Mouse (Mus musculus): Measurements from ENCODE around the gene Prex1. TPM values are rescaled to one million over a fixed set of nuclear protein-coding genes. Genes with fewer than 3 reads are reported as not detected.

The Prex1 gene
- total and polyA plus RNA-seq, 3 experiments, result 5.5 to 19.5 (median 18.5) TPM

- dilution Hi-C loops (cut with MboI; ENCODE audit: extremely low pct_ligation_motif_present, extremely low pct_unique_long_range_greater_than_20kb, low sequenced_read_pairs) (no loop called here), in situ Hi-C loops (cut with MboI; ENCODE audit: low pct_ligation_motif_present, low pct_unique_long_range_greater_than_20kb, low sequenced_read_pairs) (no loop called here)
- no peak for DNase-seq (ENCODE audit: extremely low read depth)
- Histone ChIP-seq H3K27me3 (replicated peaks) (no peaks in the 10 kb centered on the region), H3K4me3 (replicated peaks in 1 of 3; ENCODE audit: low read depth in 2 of 3, low read length in 2 of 3, poor library complexity in 1 of 3) (no peak overlapping the region), H3K9me3 (replicated peaks; ENCODE audit: low read length) (peaks cover 3% of the 10 kb centered on the region), H3K9ac (ENCODE audit: insufficient read depth, low read depth) (no peak overlapping the region), H3K4me1 (ENCODE audit: control insufficient read depth in 1 of 2, insufficient read depth in 2 of 2) (peaks cover 12 to 20% of the 10 kb centered on the region in 2 experiments; a peak in 3 of 4 replicates), H3K36me3 (replicated peaks in 1 of 2; ENCODE audit: control insufficient read depth in 1 of 2, insufficient read depth in 1 of 2, low read length in 1 of 2) (peaks cover 10 to 88% of the 10 kb centered on the region in 2 experiments), H3K27ac (ENCODE audit: insufficient read depth, low read depth) (no peak overlapping the region), H3K79me2 (replicated peaks; ENCODE audit: control insufficient read depth, extremely low read depth, insufficient read depth, poor library complexity, severe bottlenecking) (no peaks in the 10 kb centered on the region), H3K4me2 (ENCODE audit: insufficient read depth, low read depth, poor library complexity, severe bottlenecking) (no peak overlapping the region)
- peak; percentile 37; the same call in 1 of the 2 replicates for TF ChIP-seq EP300 (IDR thresholded peaks at IDR 0.05; ENCODE audit: low read length)
- TF ChIP-seq BHLHE40 (IDR thresholded peaks at IDR 0.05; ENCODE audit: low read depth, low read length), result peak; percentile 54; the same call in 1 of the 2 replicates
- no peak for TF ChIP-seq SMC3 (IDR thresholded peaks at IDR 0.05; ENCODE audit: low read depth, low read length)
- TF ChIP-seq USF1 (IDR thresholded peaks at IDR 0.05; ENCODE audit: low read depth, low read length), result no peak
- 0 out of 2 replicates have a peak, but pooled peaks have one; percentile 35 for TF ChIP-seq UBTF (IDR thresholded peaks at IDR 0.05; ENCODE audit: low read depth, low read length)
- TF ChIP-seq IRF4 (IDR thresholded peaks at IDR 0.05; ENCODE audit: low read depth, low read length), result peak; percentile 29; the same call in 1 of the 2 replicates
- no peak for TF ChIP-seq POLR2AphosphoS2 (IDR thresholded peaks at IDR 0.05; ENCODE audit: low read depth, low read length)
- no peak for TF ChIP-seq MAFK (IDR thresholded peaks at IDR 0.05; ENCODE audit: insufficient replicate concordance, low read length)
- TF ChIP-seq RCOR1 (conservative IDR thresholded peaks at IDR 0.05; ENCODE audit: low read depth, low read length), result no peak
Measured at GRCm38 (mm10) chr2:166610271-166610670, 103.4 kb downstream of the Prex1 start.

- Histone ChIP-seq H3K27me3 (replicated peaks) (no peaks in the 10 kb centered on the region), H3K4me2 (ENCODE audit: insufficient read depth, low read depth, poor library complexity, severe bottlenecking) (no peak overlapping the region), H3K4me3 (replicated peaks in 1 of 3; ENCODE audit: low read depth in 2 of 3, low read length in 2 of 3, poor library complexity in 1 of 3) (no peak overlapping the region), H3K79me2 (replicated peaks; ENCODE audit: control insufficient read depth, extremely low read depth, insufficient read depth, poor library complexity, severe bottlenecking) (no peaks in the 10 kb centered on the region), H3K4me1 (ENCODE audit: control insufficient read depth in 1 of 2, insufficient read depth in 2 of 2) (peaks cover 12 to 20% of the 10 kb centered on the region in 2 experiments; a peak in 3 of 4 replicates), H3K27ac (ENCODE audit: insufficient read depth, low read depth) (no peak overlapping the region), H3K9me3 (replicated peaks; ENCODE audit: low read length) (peaks cover 3% of the 10 kb centered on the region), H3K9ac (ENCODE audit: insufficient read depth, low read depth) (no peak overlapping the region), H3K36me3 (replicated peaks in 1 of 2; ENCODE audit: control insufficient read depth in 1 of 2, insufficient read depth in 1 of 2, low read length in 1 of 2) (peaks cover 10 to 86% of the 10 kb centered on the region in 2 experiments)
- no peak for TF ChIP-seq ZMIZ1 (IDR thresholded peaks at IDR 0.05; ENCODE audit: low read depth, low read length)
- no peak for TF ChIP-seq MXI1 (IDR thresholded peaks at IDR 0.05; ENCODE audit: low read depth, low read length)
- TF ChIP-seq PAX5 (IDR thresholded peaks at IDR 0.05; ENCODE audit: low read length), result no peak
- no peak for TF ChIP-seq CTCF (conservative IDR thresholded peaks at IDR 0.05 in 1 of 2, IDR thresholded peaks at IDR 0.05 in 1 of 2; ENCODE audit: low read depth in 2 of 2, low read length in 2 of 2)
- no peak for TF ChIP-seq MEF2A (IDR thresholded peaks at IDR 0.05; ENCODE audit: borderline replicate concordance, low read depth, low read length)
- no peak for TF ChIP-seq JUN (IDR thresholded peaks at IDR 0.05; ENCODE audit: insufficient read depth, low read depth, low read length)
- TF ChIP-seq HCFC1 (IDR thresholded peaks at IDR 0.05; ENCODE audit: low read depth, low read length), result no peak
- no peak for TF ChIP-seq CHD2 (IDR thresholded peaks at IDR 0.05; ENCODE audit: low read length)
- no peak for TF ChIP-seq TCF12 (IDR thresholded peaks at IDR 0.05; ENCODE audit: low read depth, low read length)
- no peak for TF ChIP-seq SMC3 (IDR thresholded peaks at IDR 0.05; ENCODE audit: low read depth, low read length)
- no peak for TF ChIP-seq ELF1 (IDR thresholded peaks at IDR 0.05; ENCODE audit: low read depth, low read length)
- TF ChIP-seq KAT2A (IDR thresholded peaks at IDR 0.05; ENCODE audit: insufficient replicate concordance, low read length), result no peak
- no peak for TF ChIP-seq JUND (conservative IDR thresholded peaks at IDR 0.05; ENCODE audit: low read depth, low read length)
- TF ChIP-seq GABPA (IDR thresholded peaks at IDR 0.05; ENCODE audit: insufficient replicate concordance, low read depth, low read length), result no peak
- TF ChIP-seq POLR2AphosphoS2 (IDR thresholded peaks at IDR 0.05; ENCODE audit: low read depth, low read length), result no peak
- no peak for DNase-seq (ENCODE audit: extremely low read depth)
- dilution Hi-C loops (cut with MboI; ENCODE audit: extremely low pct_ligation_motif_present, extremely low pct_unique_long_range_greater_than_20kb, low sequenced_read_pairs) (no loop called here), in situ Hi-C loops (cut with MboI; ENCODE audit: low pct_ligation_motif_present, low pct_unique_long_range_greater_than_20kb, low sequenced_read_pairs) (no loop called here)
Measured at GRCm38 (mm10) chr2:166608509-166608908, 105.1 kb downstream of the Prex1 start.
